Mouse (Mus musculus) MEL (cell line): ENCODE results near the gene Slc15a2. TPM values are rescaled to one million over a fixed set of nuclear protein-coding genes. Genes with fewer than 3 reads are reported as not detected.

Experiments
- DNase-seq: peaks from one replicate; pipeline ENCODE4 v3.0.0; 2011; ENCODE audit warnings: low read depth, low spot score
- H3K27ac ChIP-seq: 2 replicates; pipeline ENCODE4 v1.5.1; 2012; ENCODE audit warnings: low read depth, mild to moderate bottlenecking, control low read depth, low read length, moderate library complexity; ENCODE audit not compliant: control insufficient read depth
- H3K27me3 ChIP-seq, 2 experiments: fragments of 150-350 bp in 1 of 2; sonication (generic) in 1 of 2; 2 replicates each; pipeline ENCODE4 v1.6.1; 2012; ENCODE audit warnings: low read length in 2 of 2, mild to moderate bottlenecking in 2 of 2, improper control_type of control experiment in 1 of 2, moderate library complexity in 1 of 2; ENCODE audit not compliant: insufficient read depth in 2 of 2, control insufficient read depth in 1 of 2
- H3K36me3 ChIP-seq, 2 experiments: 2 replicates each; pipeline ENCODE4 v1.6.1; 2012 to 2014; ENCODE audit warnings: low read length in 2 of 2, improper control_type of control experiment in 1 of 2, inconsistent platforms in 1 of 2, mild to moderate bottlenecking in 1 of 2; ENCODE audit not compliant: insufficient read depth in 2 of 2, control insufficient read depth in 1 of 2
- H3K4me1 ChIP-seq, 2 experiments: fragments of 150-350 bp in 1 of 2; sonication (generic) in 1 of 2; 2 replicates each; pipeline ENCODE4 v1.6.1; 2012; ENCODE audit warnings: low read length in 2 of 2, improper control_type of control experiment in 1 of 2, mild to moderate bottlenecking in 1 of 2; ENCODE audit not compliant: insufficient read depth in 2 of 2, control insufficient read depth in 1 of 2
- H3K4me3 ChIP-seq, 2 experiments: fragments of 150-350 bp in 1 of 2; sonication (generic) in 1 of 2; 2 replicates each; pipeline ENCODE4 v1.5.1; 2012; ENCODE audit warnings: low read depth in 2 of 2, low read length in 2 of 2, mild to moderate bottlenecking in 2 of 2, moderate library complexity in 2 of 2, control low read depth in 1 of 2, improper control_type of control experiment in 1 of 2; ENCODE audit not compliant: control insufficient read depth in 1 of 2, insufficient read depth in 1 of 2
- H3K79me2 ChIP-seq: 2 replicates; pipeline ENCODE4 v1.6.1; 2012; ENCODE audit warnings: mild to moderate bottlenecking, low read length, moderate library complexity; ENCODE audit not compliant: control insufficient read depth, poor library complexity, insufficient read depth
- H3K9ac ChIP-seq: 2 replicates; pipeline ENCODE4 v1.6.1; 2012; ENCODE audit warnings: low read depth, mild to moderate bottlenecking, control low read depth, low read length, moderate library complexity; ENCODE audit not compliant: control insufficient read depth, poor library complexity, severe bottlenecking
- H3K9me3 ChIP-seq: fragments of 150-350 bp; sonication (generic); replicated peaks from 2 replicates; pipeline ENCODE4 v1.6.1; 2012; ENCODE audit warnings: mild to moderate bottlenecking, low read length, improper control_type of control experiment, moderate library complexity; ENCODE audit not compliant: insufficient read depth
- CTCF ChIP-seq, 3 experiments: IDR thresholded peaks in 2 of 3; conservative IDR thresholded peaks in 1 of 3; 2 replicates each; pipeline ENCODE4 v1.5.1; 2011 to 2012; ENCODE audit warnings: low read length in 3 of 3, low read depth in 2 of 3, mild to moderate bottlenecking in 2 of 3, improper control_type of control experiment in 1 of 3, inconsistent platforms in 1 of 3, mixed read lengths in 1 of 3, moderate library complexity in 1 of 3; ENCODE audit not compliant: control insufficient read depth in 1 of 3, insufficient read depth in 1 of 3, poor library complexity in 1 of 3, severe bottlenecking in 1 of 3
- E2F4 ChIP-seq: IDR thresholded peaks from 2 replicates; pipeline ENCODE4 v1.6.1; 2011; ENCODE audit warnings: low read depth, low read length, improper control_type of control experiment, borderline replicate concordance
- ELF1 ChIP-seq: IDR thresholded peaks from 2 replicates; pipeline ENCODE4 v1.6.1; 2014; ENCODE audit warnings: low read depth, mild to moderate bottlenecking, inconsistent platforms, low read length, improper control_type of control experiment, moderate library complexity
- ETS1 ChIP-seq: IDR thresholded peaks from 2 replicates; pipeline ENCODE4 v1.6.1; 2012; ENCODE audit warnings: low read depth, mild to moderate bottlenecking, inconsistent platforms, low read length, improper control_type of control experiment, moderate library complexity
- JUND ChIP-seq: IDR thresholded peaks from 2 replicates; pipeline ENCODE4 v1.6.1; 2011; ENCODE audit warnings: low read depth, mild to moderate bottlenecking, improper control_type of control experiment, low read length
- MXI1 ChIP-seq: IDR thresholded peaks from 2 replicates; pipeline ENCODE4 v1.6.1; 2011; ENCODE audit warnings: mild to moderate bottlenecking, low read depth, low read length, improper control_type of control experiment
- MYB ChIP-seq: IDR thresholded peaks from 2 replicates; pipeline ENCODE4 v1.6.1; 2011; ENCODE audit warnings: mild to moderate bottlenecking, low read depth, low read length, improper control_type of control experiment
- POLR2A ChIP-seq, 2 experiments: IDR thresholded peaks; 2 replicates each; pipeline ENCODE4 v1.6.1; 2011 to 2012; ENCODE audit warnings: low read length in 2 of 2, mild to moderate bottlenecking in 2 of 2, control low read depth in 1 of 2, improper control_type of control experiment in 1 of 2, low read depth in 1 of 2, moderate library complexity in 1 of 2; ENCODE audit not compliant: control insufficient read depth in 1 of 2, insufficient read depth in 1 of 2, poor library complexity in 1 of 2
- RCOR1 ChIP-seq: IDR thresholded peaks from 2 replicates; pipeline ENCODE4 v1.6.1; 2012; ENCODE audit warnings: low read depth, mild to moderate bottlenecking, inconsistent platforms, low read length, improper control_type of control experiment
- SIN3A ChIP-seq: IDR thresholded peaks from 2 replicates; pipeline ENCODE4 v1.6.1; 2012; ENCODE audit warnings: low read length, improper control_type of control experiment, inconsistent platforms
- SMC3 ChIP-seq: IDR thresholded peaks from 2 replicates; pipeline ENCODE4 v1.6.1; 2011; ENCODE audit warnings: low read depth, low read length, improper control_type of control experiment
- TAL1 ChIP-seq: IDR thresholded peaks from 2 replicates; pipeline ENCODE4 v1.6.1; 2012; ENCODE audit warnings: mild to moderate bottlenecking, inconsistent platforms, low read length, moderate library complexity, mixed read lengths
- USF1 ChIP-seq: IDR thresholded peaks from 2 replicates; pipeline ENCODE4 v1.6.1; 2014; ENCODE audit warnings: low read depth, mild to moderate bottlenecking, inconsistent platforms, low read length, improper control_type of control experiment, moderate library complexity
- ZC3H11A ChIP-seq: IDR thresholded peaks from 2 replicates; pipeline ENCODE4 v1.6.1; 2012; ENCODE audit warnings: low read depth, mild to moderate bottlenecking, inconsistent platforms, low read length, improper control_type of control experiment
- ZMIZ1 ChIP-seq: IDR thresholded peaks from 2 replicates; pipeline ENCODE4 v1.6.1; 2012; ENCODE audit warnings: low read depth, mild to moderate bottlenecking, inconsistent platforms, low read length, improper control_type of control experiment, moderate library complexity
- polyA plus RNA-seq, 2 experiments: library from polyadenylated mRNA; stranded (reverse) in 1 of 2; unstranded in 1 of 2; fragments of >175 nt in 1 of 2; fragments of >200 nt in 1 of 2; gene quantifications; 2 replicates each; pipeline versions ENCODE4 v1.2.1 to v1.2.4; 2012; ENCODE audit warnings: low replicate concordance in 2 of 2, low read depth in 1 of 2; ENCODE audit not compliant: insufficient read length in 2 of 2, insufficient read depth in 1 of 2, missing spikeins in 1 of 2
- total RNA-seq: library from RNA; depleted of rRNA; stranded (reverse); fragments of 300-350 nt; gene quantifications from 2 replicates; pipeline ENCODE4 v1.2.3, GENCODE M21; 2012

The Slc15a2 gene
- total and polyA plus RNA-seq, 3 experiments = not detected

DNA sequence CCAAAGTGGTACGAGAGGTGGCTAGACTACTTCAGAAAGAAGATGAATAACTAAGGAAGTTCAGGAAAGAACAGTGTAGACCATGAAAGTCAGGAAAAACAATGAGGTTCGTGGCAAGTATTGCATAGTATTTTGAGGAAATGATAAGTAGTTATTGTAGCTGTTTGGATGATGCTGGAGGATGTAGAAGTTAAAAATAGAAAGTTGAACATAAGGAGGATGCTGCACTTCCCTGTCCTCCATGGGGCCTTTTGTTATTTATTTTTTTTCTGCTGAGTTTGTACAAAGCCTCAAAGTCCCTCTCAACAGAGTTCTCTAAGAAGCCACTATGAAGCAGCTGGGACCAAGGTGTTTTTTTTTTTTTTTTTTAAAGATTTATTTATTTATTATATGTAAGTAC is 37.0 kb downstream of the Slc15a2 start:
- no peak for DNase-seq
- no peak overlapping the region for H3K27ac ChIP-seq
- H3K36me3 ChIP-seq = no peaks in the 10 kb centered on the region
- no peaks in the 10 kb centered on the region for H3K9me3 ChIP-seq
- no peak for TF ChIP-seq ZMIZ1
- no peak for TF ChIP-seq POLR2A (IDR thresholded peaks at IDR 0.05; ENCODE audit: control insufficient read depth in 1 of 2, insufficient read depth in 1 of 2, low read depth in 1 of 2, low read length in 2 of 2, poor library complexity in 1 of 2)
- TF ChIP-seq TAL1 = no peak
- TF ChIP-seq ELF1 = no peak
- no peak for TF ChIP-seq JUND
- TF ChIP-seq ETS1 = no peak
- TF ChIP-seq RCOR1 = no peak
- TF ChIP-seq MXI1 = no peak
- H3K79me2 ChIP-seq = no peaks in the 10 kb centered on the region
- no peak overlapping the region for H3K4me3 ChIP-seq
- H3K4me1 ChIP-seq = no peaks in the 10 kb centered on the region
- H3K9ac ChIP-seq = no peak overlapping the region
- H3K27me3 ChIP-seq = peaks cover 0 to 2% of the 10 kb centered on the region in 2 experiments; a peak in 2 of 4 replicates

- no peak overlapping the region for H3K9ac ChIP-seq
- DNase-seq = no peak
- no peaks in the 10 kb centered on the region for H3K36me3 ChIP-seq
- no peak overlapping the region for H3K4me3 ChIP-seq
- no peak for TF ChIP-seq CTCF (IDR thresholded peaks at IDR 0.05 in 2 of 3, conservative IDR thresholded peaks at IDR 0.05 in 1 of 3; ENCODE audit: control insufficient read depth in 1 of 3, insufficient read depth in 1 of 3, low read depth in 2 of 3, low read length in 3 of 3, poor library complexity in 1 of 3, severe bottlenecking in 1 of 3)
- TF ChIP-seq SMC3 = no peak
- peaks cover 0 to 2% of the 10 kb centered on the region in 2 experiments; a peak in 2 of 4 replicates for H3K27me3 ChIP-seq
- no peaks in the 10 kb centered on the region for H3K9me3 ChIP-seq
- no peak overlapping the region for H3K27ac ChIP-seq
- H3K4me1 ChIP-seq = no peaks in the 10 kb centered on the region
- no peaks in the 10 kb centered on the region for H3K79me2 ChIP-seq
These were observed 37.7 kb downstream of the Slc15a2 start for GRCm38 (mm10) chr16:36747068-36747467.

GRCm38 (mm10) chr16:36743580-36743979 is 41.2 kb downstream of the Slc15a2 start:
- Histone ChIP-seq H3K27ac (no peak overlapping the region), H3K4me3 (no peak overlapping the region), H3K36me3 (no peaks in the 10 kb centered on the region), H3K9me3 (no peaks in the 10 kb centered on the region), H3K27me3 (no peaks in the 10 kb centered on the region; a peak in 3 of 4 replicates), H3K9ac (no peak overlapping the region), H3K79me2 (no peaks in the 10 kb centered on the region), H3K4me1 (no peaks in the 10 kb centered on the region)
- DNase-seq = no peak
- no peak for TF ChIP-seq USF1
- TF ChIP-seq E2F4 = no peak
- no peak for TF ChIP-seq MYB
- TF ChIP-seq ZC3H11A = no peak
- TF ChIP-seq SIN3A = no peak
- no peak for TF ChIP-seq MXI1
